Mouse (Mus musculus): ENCODE measurements at regions not wholly inside any gene's neighbourhood (a gene's known extent, or its start where the extent isn't known, plus 50 kb on each side); places are given as distances from the start of the nearest gene placed in this dataset.

- TF ChIP-seq POLR2A (IDR thresholded peaks at IDR 0.05; ENCODE audit: extremely low read depth, insufficient read depth, low read length) (no peak), CTCF (IDR thresholded peaks at IDR 0.05; ENCODE audit: low read depth, low read length) (no peak)
Observed at GRCm38 (mm10) chr9:115845091-115845490, 64.2 kb upstream of the Gadl1 start.
